ENCODE assay signal across 24 mouse cellular contexts in the genomic region with DNA sequence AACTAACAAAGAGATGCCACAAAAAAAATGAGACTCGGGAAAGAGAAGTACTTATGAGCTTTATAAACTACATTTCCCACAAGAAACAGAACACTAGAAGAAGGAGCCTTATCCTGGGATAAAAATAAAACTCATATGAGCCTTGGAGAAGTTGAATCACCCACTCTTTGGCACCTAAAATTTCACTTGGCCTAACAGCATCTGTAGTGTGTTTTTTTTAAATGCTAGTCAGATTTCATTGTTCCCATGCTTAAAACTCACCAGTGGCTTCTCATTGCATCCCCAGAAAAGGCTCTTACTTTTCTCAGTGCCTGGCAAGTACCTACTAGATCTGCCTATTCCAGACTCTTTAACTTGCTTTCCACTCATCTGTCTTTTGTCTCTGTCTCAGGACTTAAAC.
A peak's percentile ranks its signal among the peaks of the same experiment; 100 is the strongest.
DNase-seq lines count a peak whose midpoint lies in the region; ATAC-seq lines count a peak whose summit lies in the region.
"Had no signal": no experiment of that assay in that cellular context is flagged by ENCODE, and none has a peak within 500 bp of the region (broad histone marks: within the 10 kb centered on the region; RNA-seq: fewer than 3 reads in every experiment).

No protein-coding gene starts in this region.

- H3K27me3 ChIP-seq in liver, embryonic 11.5 days (replicated peaks; ENCODE audit: control insufficient read depth, insufficient read depth, low read length), result no peaks in the 10 kb centered on the region
- H3K27me3 ChIP-seq: embryonic facial prominence, embryonic 12.5 days; hindbrain, embryonic 12.5 days had no signal

- WGBS in liver, embryonic 11.5 days, result 64% methylated on average over 1 of the region's 1 CpGs

- no peaks in the 10 kb centered on the region for H3K36me3 ChIP-seq in liver, embryonic 11.5 days (ENCODE audit: control insufficient read depth, insufficient read depth, low read length)
- H3K36me3 ChIP-seq: embryonic facial prominence, embryonic 12.5 days; G1E; heart, embryonic 10.5 days; hindbrain, embryonic 12.5 days had no signal

- H3K9ac ChIP-seq in liver, embryonic 11.5 days (ENCODE audit: low read depth, low read length), result no peak overlapping the region
- H3K9ac ChIP-seq: embryonic facial prominence, embryonic 12.5 days; hindbrain, embryonic 12.5 days had no signal

- no peaks in the 10 kb centered on the region for H3K9me3 ChIP-seq in liver, embryonic 11.5 days (ENCODE audit: control insufficient read depth, low read length)
- H3K9me3 ChIP-seq: embryonic facial prominence, embryonic 12.5 days; G1E; heart, embryonic 10.5 days; hindbrain, embryonic 12.5 days had no signal

- no peak for DNase-seq in frontal cortex, postnatal 25 days (ENCODE audit: low spot score in 2 of 2)
- peak; percentile 34 for DNase-seq in layer of hippocampus, adult 9-11 months
- no peak for DNase-seq in layer of hippocampus, postnatal 36 days
- DNase-seq in right cerebral cortex, postnatal 36 days (ENCODE audit: low spot score in 2 of 2), result peak; percentile 9 to 52
- no peak for DNase-seq in right cerebral cortex, postnatal 4 days
- no peak for DNase-seq in liver, embryonic 11.5 days (ENCODE audit: low spot score)
- DNase-seq in lung, adult 18-20 months, result no peak
- DNase-seq: adrenal gland, adult 8-10 months; adrenal gland, postnatal 36 days; B cell, adult 2 months; cerebellum, adult 11-12 months; cerebellum, adult 9-10 months; cerebellum, postnatal 25 days; gastrocnemius, postnatal 10 days; heart, adult 18-20 months; heart, postnatal 10 days; heart, postnatal 4 days had no signal

- H3K4me3 ChIP-seq in liver, embryonic 11.5 days (ENCODE audit: low read depth, low read length), result no peak overlapping the region
- H3K4me3 ChIP-seq: embryonic facial prominence, embryonic 12.5 days; heart, embryonic 10.5 days; hindbrain, embryonic 12.5 days had no signal

- H3K4me1 ChIP-seq in liver, embryonic 11.5 days (replicated peaks; ENCODE audit: control insufficient read depth, insufficient read depth, low read length), result no peaks in the 10 kb centered on the region
- H3K4me1 ChIP-seq: embryonic facial prominence, embryonic 12.5 days; heart, embryonic 10.5 days; hindbrain, embryonic 12.5 days had no signal

- no peak overlapping the region for H3K4me2 ChIP-seq in liver, embryonic 11.5 days
- H3K4me2 ChIP-seq: embryonic facial prominence, embryonic 12.5 days; hindbrain, embryonic 12.5 days had no signal

- no peak overlapping the region for H3K27ac ChIP-seq in liver, embryonic 11.5 days (ENCODE audit: low read depth, low read length)
- H3K27ac ChIP-seq: embryonic facial prominence, embryonic 12.5 days; heart, embryonic 10.5 days; hindbrain, embryonic 12.5 days had no signal

- ATAC-seq in frontal cortex, adult (ENCODE audit: low TSS enrichment), result peak; percentile 98
- ATAC-seq in liver, embryonic 11.5 days (replicated peaks; ENCODE audit: low FRiP score), result no peak
- ATAC-seq: CD4-positive, CD25-positive, alpha-beta regulatory T cell, adult 4 months; forebrain, embryonic 16.5 days had no signal

Comparison
In these comparisons a context has a peak if more than half of its experiments do, and no peak if none do; other contexts are left out.
1. DNase-seq: peak in layer of hippocampus, adult 9-11 months (single experiment) and right cerebral cortex, postnatal 36 days (2 of 2); none in frontal cortex, postnatal 25 days (0 of 2), layer of hippocampus, postnatal 36 days (0 of 2), right cerebral cortex, postnatal 4 days (single experiment), liver, embryonic 11.5 days (single experiment) and lung, adult 18-20 months (0 of 2).